Mouse (Mus musculus): ENCODE results near the gene Plekha1. TPM values are rescaled to one million over a fixed set of nuclear protein-coding genes. Genes with fewer than 3 reads are reported as not detected.

The Plekha1 gene
- polyA plus RNA-seq, 1 experiment from 2014 or later, result 60.4 TPM

- Histone ChIP-seq H3K27me3 (replicated peaks; ENCODE audit: control insufficient read depth, insufficient read depth, low read length) (no peaks in the 10 kb centered on the region), H3K4me3 (ENCODE audit: low read length) (no peak overlapping the region), H3K27ac (ENCODE audit: low read depth, low read length) (no peak overlapping the region), H3K4me2 (ENCODE audit: low read length) (no peak overlapping the region), H3K9ac (ENCODE audit: low read depth, low read length) (no peak overlapping the region), H3K36me3 (ENCODE audit: control insufficient read depth, insufficient read depth, low read length) (no peaks in the 10 kb centered on the region; the same call in 1 of the 2 replicates), H3K9me3 (ENCODE audit: control insufficient read depth, low read length) (no peaks in the 10 kb centered on the region), H3K4me1 (ENCODE audit: control insufficient read depth, insufficient read depth, low read depth, low read length) (peaks cover 3% of the 10 kb centered on the region; the same call in 1 of the 2 replicates)
- ATAC-seq, result no peak
- WGBS, result 97% methylated on average over 2 of the region's 2 CpGs
Measured at GRCm38 (mm10) chr7:130884161-130884560, 18.6 kb downstream of the Plekha1 start.

- WGBS, result 89% methylated on average over 3 of the region's 3 CpGs
- Histone ChIP-seq H3K9me3 (ENCODE audit: control insufficient read depth, low read length) (no peaks in the 10 kb centered on the region), H3K27ac (ENCODE audit: low read depth, low read length) (no peak overlapping the region), H3K4me2 (ENCODE audit: low read length) (no peak overlapping the region), H3K9ac (ENCODE audit: low read depth, low read length) (no peak overlapping the region), H3K27me3 (replicated peaks; ENCODE audit: control insufficient read depth, insufficient read depth, low read length) (no peaks in the 10 kb centered on the region), H3K36me3 (ENCODE audit: control insufficient read depth, insufficient read depth, low read length) (no peaks in the 10 kb centered on the region; the same call in 1 of the 2 replicates), H3K4me3 (ENCODE audit: low read length) (no peak overlapping the region), H3K4me1 (ENCODE audit: control insufficient read depth, insufficient read depth, low read depth, low read length) (peaks cover 3% of the 10 kb centered on the region; the same call in 1 of the 2 replicates)
- no peak for ATAC-seq
Measured at GRCm38 (mm10) chr7:130886246-130886645, 20.7 kb downstream of the Plekha1 start.

GRCm38 (mm10) chr7:130887946-130888345 lies 22.4 kb downstream of the Plekha1 start:
- Histone ChIP-seq H3K27me3 (replicated peaks; ENCODE audit: control insufficient read depth, insufficient read depth, low read length) (no peaks in the 10 kb centered on the region), H3K36me3 (ENCODE audit: control insufficient read depth, insufficient read depth, low read length) (peaks cover 4% of the 10 kb centered on the region; the same call in 1 of the 2 replicates), H3K9ac (ENCODE audit: low read depth, low read length) (no peak overlapping the region), H3K4me2 (ENCODE audit: low read length) (no peak overlapping the region), H3K27ac (ENCODE audit: low read depth, low read length) (no peak overlapping the region), H3K4me3 (ENCODE audit: low read length) (no peak overlapping the region), H3K9me3 (ENCODE audit: control insufficient read depth, low read length) (no peaks in the 10 kb centered on the region), H3K4me1 (ENCODE audit: control insufficient read depth, insufficient read depth, low read depth, low read length) (peaks cover 3% of the 10 kb centered on the region; the same call in 1 of the 2 replicates)
- WGBS, result 24% methylated on average over 3 of the region's 3 CpGs
- no peak for ATAC-seq

- H3K4me1 ChIP-seq (ENCODE audit: control insufficient read depth, insufficient read depth, low read depth, low read length), result peaks cover 3% of the 10 kb centered on the region; the same call in 1 of the 2 replicates
- no peak for ATAC-seq
- H3K4me3 ChIP-seq (ENCODE audit: low read length), result no peak overlapping the region
- 58% methylated on average over 2 of the region's 2 CpGs for WGBS
- no peaks in the 10 kb centered on the region for H3K9me3 ChIP-seq (ENCODE audit: control insufficient read depth, low read length)
- H3K4me2 ChIP-seq (ENCODE audit: low read length), result no peak overlapping the region
- peaks cover 6% of the 10 kb centered on the region; the same call in 1 of the 2 replicates for H3K36me3 ChIP-seq (ENCODE audit: control insufficient read depth, insufficient read depth, low read length)
- H3K27ac ChIP-seq (ENCODE audit: low read depth, low read length), result no peak overlapping the region
- H3K9ac ChIP-seq (ENCODE audit: low read depth, low read length), result no peak overlapping the region
- H3K27me3 ChIP-seq (replicated peaks; ENCODE audit: control insufficient read depth, insufficient read depth, low read length), result no peaks in the 10 kb centered on the region
Measured at GRCm38 (mm10) chr7:130890871-130891270, 25.3 kb downstream of the Plekha1 start.

GRCm38 (mm10) chr7:130892973-130893372 lies 27.4 kb downstream of the Plekha1 start:
- WGBS, result 91% methylated on average over 6 of the region's 6 CpGs
- ATAC-seq, result no peak
- peaks cover 2% of the 10 kb centered on the region; the same call in 1 of the 2 replicates for H3K4me1 ChIP-seq (ENCODE audit: control insufficient read depth, insufficient read depth, low read depth, low read length)
- no peak overlapping the region for H3K4me3 ChIP-seq (ENCODE audit: low read length)
- H3K27me3 ChIP-seq (replicated peaks; ENCODE audit: control insufficient read depth, insufficient read depth, low read length), result no peaks in the 10 kb centered on the region
- peaks cover 10% of the 10 kb centered on the region; the same call in 1 of the 2 replicates for H3K36me3 ChIP-seq (ENCODE audit: control insufficient read depth, insufficient read depth, low read length)
- H3K4me2 ChIP-seq (ENCODE audit: low read length), result no peak overlapping the region
- H3K9me3 ChIP-seq (ENCODE audit: control insufficient read depth, low read length), result no peaks in the 10 kb centered on the region
- no peak overlapping the region for H3K27ac ChIP-seq (ENCODE audit: low read depth, low read length)
- no peak overlapping the region for H3K9ac ChIP-seq (ENCODE audit: low read depth, low read length)

GRCm38 (mm10) chr7:130894931-130895617 lies 29.5 kb downstream of the Plekha1 start:
- Histone ChIP-seq H3K4me1 (ENCODE audit: control insufficient read depth, insufficient read depth, low read depth, low read length) (no peaks in the 10 kb centered on the region), H3K9me3 (ENCODE audit: control insufficient read depth, low read length) (no peaks in the 10 kb centered on the region), H3K27me3 (replicated peaks; ENCODE audit: control insufficient read depth, insufficient read depth, low read length) (no peaks in the 10 kb centered on the region), H3K27ac (ENCODE audit: low read depth, low read length) (no peak overlapping the region), H3K36me3 (ENCODE audit: control insufficient read depth, insufficient read depth, low read length) (peaks cover 13% of the 10 kb centered on the region), H3K4me2 (ENCODE audit: low read length) (no peak overlapping the region), H3K9ac (ENCODE audit: low read depth, low read length) (no peak overlapping the region), H3K4me3 (ENCODE audit: low read length) (no peak overlapping the region)
- whole genome bisulfite sequencing, result 81% methylated on average over 9 of the region's 9 CpGs
- ATAC-seq, result no peak

- Histone ChIP-seq H3K27ac (ENCODE audit: low read depth, low read length) (no peak overlapping the region), H3K4me1 (ENCODE audit: control insufficient read depth, insufficient read depth, low read depth, low read length) (no peaks in the 10 kb centered on the region), H3K9ac (ENCODE audit: low read depth, low read length) (no peak overlapping the region), H3K27me3 (replicated peaks; ENCODE audit: control insufficient read depth, insufficient read depth, low read length) (no peaks in the 10 kb centered on the region), H3K4me3 (ENCODE audit: low read length) (no peak overlapping the region), H3K9me3 (ENCODE audit: control insufficient read depth, low read length) (no peaks in the 10 kb centered on the region), H3K4me2 (ENCODE audit: low read length) (no peak overlapping the region), H3K36me3 (ENCODE audit: control insufficient read depth, insufficient read depth, low read length) (peaks cover 15% of the 10 kb centered on the region)
- no peak for ATAC-seq
- WGBS, result 83% methylated on average over 2 of the region's 2 CpGs
Measured at GRCm38 (mm10) chr7:130895618-130895945, 30.0 kb downstream of the Plekha1 start.

- Histone ChIP-seq H3K4me3 (ENCODE audit: low read length) (no peak overlapping the region), H3K9me3 (ENCODE audit: control insufficient read depth, low read length) (no peaks in the 10 kb centered on the region), H3K9ac (ENCODE audit: low read depth, low read length) (no peak overlapping the region), H3K27ac (ENCODE audit: low read depth, low read length) (no peak overlapping the region), H3K27me3 (replicated peaks; ENCODE audit: control insufficient read depth, insufficient read depth, low read length) (no peaks in the 10 kb centered on the region), H3K36me3 (ENCODE audit: control insufficient read depth, insufficient read depth, low read length) (peaks cover 15% of the 10 kb centered on the region), H3K4me1 (ENCODE audit: control insufficient read depth, insufficient read depth, low read depth, low read length) (no peaks in the 10 kb centered on the region), H3K4me2 (ENCODE audit: low read length) (no peak overlapping the region)
- WGBS, result 78% methylated on average over 3 of the region's 3 CpGs
- ATAC-seq, result no peak
Measured at GRCm38 (mm10) chr7:130896064-130896463, 30.5 kb downstream of the Plekha1 start.

GRCm38 (mm10) chr7:130897201-130897600 lies 31.6 kb downstream of the Plekha1 start:
- Histone ChIP-seq H3K27me3 (replicated peaks; ENCODE audit: control insufficient read depth, insufficient read depth, low read length) (no peaks in the 10 kb centered on the region), H3K9me3 (ENCODE audit: control insufficient read depth, low read length) (no peaks in the 10 kb centered on the region), H3K4me1 (ENCODE audit: control insufficient read depth, insufficient read depth, low read depth, low read length) (no peaks in the 10 kb centered on the region), H3K4me3 (ENCODE audit: low read length) (no peak overlapping the region), H3K27ac (ENCODE audit: low read depth, low read length) (no peak overlapping the region), H3K4me2 (ENCODE audit: low read length) (no peak overlapping the region), H3K9ac (ENCODE audit: low read depth, low read length) (no peak overlapping the region), H3K36me3 (ENCODE audit: control insufficient read depth, insufficient read depth, low read length) (peaks cover 15% of the 10 kb centered on the region)
- ATAC-seq, result no peak
- 97% methylated on average over 10 of the region's 10 CpGs for WGBS
